Mouse (Mus musculus) left cerebral cortex, adult 8-10 months (tissue): ENCODE measurements around the gene Mgll. TPM values are rescaled to one million over a fixed set of nuclear protein-coding genes. Genes with fewer than 3 reads are reported as not detected.

Source experiments
- DNase-seq, 2 experiments: peaks; one replicate each; pipeline ENCODE4 v3.0.0; 2022; ENCODE audit warnings: low spot score in 2 of 2
- total RNA-seq, 4 experiments: library from RNA; stranded (reverse); gene quantifications; 2 replicates each; pipeline ENCODE4 v1.2.4; 2022

Gene Mgll
- total RNA-seq, 4 experiments from 2014 or later = 167 to 184 (median 176) TPM

DNA sequence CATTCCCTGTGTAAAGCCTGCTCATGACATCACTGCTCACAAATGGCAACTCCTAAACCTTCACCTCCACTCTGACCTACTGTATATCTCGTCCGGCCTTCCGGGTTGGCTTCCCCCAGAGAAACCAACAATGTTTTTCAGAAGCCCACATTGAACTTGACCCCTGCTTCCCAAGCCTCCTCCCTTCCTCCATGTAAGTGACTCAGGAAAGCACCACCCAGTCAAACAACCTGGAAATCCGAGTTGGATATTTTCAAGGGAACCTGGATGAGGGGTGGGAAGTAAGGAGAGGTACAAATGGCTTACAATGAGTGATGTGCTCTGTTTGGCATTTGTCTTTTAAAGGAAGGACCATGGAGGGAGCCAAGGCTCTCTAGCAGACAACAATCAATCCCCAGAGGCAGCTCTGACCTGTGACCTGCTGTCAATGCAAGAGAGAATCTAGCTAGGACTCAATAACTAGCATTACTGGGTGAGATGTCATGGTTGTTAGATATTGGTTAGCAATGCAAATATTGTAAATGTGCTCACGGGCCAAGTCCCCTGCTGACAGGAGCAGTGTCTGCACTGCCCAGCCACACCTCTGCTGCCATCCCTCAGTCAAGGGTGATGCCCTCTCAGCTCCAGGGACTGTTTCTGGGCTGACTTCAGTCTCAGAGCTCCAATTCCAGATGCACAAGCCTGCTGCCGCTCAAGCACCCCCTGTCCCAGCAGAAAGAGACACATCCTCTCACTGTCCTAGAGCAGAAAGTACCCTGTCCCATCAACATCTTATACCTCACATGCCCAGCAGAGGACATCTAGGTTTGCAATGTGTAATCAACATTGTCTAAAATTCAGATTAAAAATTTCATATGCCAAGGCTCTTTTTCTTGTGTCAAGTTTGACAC is 6.8 kb upstream of the Mgll start:
- no peak for DNase-seq

DNA sequence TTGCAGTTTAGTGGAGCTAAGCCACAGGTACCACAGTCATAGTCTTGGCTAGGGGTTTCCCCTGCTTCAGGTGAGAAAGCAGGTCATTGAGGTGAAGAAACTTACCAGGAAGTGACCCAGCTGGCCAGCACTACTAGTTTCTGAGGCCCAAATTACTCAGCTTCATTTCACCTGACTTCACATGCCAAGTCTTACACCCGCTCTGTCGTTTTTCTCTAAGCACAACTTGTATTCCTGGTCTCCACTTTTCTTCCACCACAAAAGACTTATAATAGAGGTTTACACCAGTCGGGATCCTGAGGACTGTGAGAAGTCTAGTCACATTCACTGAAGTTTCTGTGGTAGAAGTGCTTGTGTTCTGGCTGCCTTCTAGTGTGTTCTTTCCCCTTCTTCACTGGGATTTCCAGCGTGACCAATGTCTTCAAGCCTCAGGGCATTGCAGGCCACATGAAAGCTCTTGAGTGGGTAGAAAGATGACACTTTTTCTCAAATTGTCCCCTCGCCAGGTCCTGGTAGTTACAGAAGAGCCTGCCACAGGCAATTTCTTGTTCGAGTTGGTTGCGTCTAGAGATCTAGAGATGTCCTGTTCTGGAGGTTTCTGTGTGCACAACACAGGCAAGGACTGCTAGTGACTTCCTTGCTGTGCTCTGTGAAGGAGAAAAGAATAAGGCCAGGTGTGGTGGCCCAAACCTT is 6.0 kb upstream of the Mgll start:
- no peak for DNase-seq

DNA sequence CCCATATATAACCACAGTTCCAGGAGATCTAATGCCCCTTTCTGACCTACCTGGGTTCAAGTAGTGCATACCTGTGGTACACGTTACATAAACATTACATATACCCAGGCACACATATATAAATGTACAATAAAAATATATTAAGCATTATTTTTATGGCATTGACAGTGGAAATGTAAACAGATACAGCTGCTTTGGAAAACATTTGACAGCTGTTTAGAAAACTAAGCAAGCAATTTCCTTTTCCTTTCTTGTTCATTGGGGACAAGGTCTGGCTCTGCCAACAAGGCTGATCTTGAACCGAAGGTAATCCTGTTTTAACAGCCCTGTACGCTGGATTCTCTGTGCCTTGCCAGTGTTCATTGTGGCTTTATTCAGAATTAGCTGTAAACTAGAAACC is 3.2 kb upstream of the Mgll start:
- DNase-seq = no peak

DNA sequence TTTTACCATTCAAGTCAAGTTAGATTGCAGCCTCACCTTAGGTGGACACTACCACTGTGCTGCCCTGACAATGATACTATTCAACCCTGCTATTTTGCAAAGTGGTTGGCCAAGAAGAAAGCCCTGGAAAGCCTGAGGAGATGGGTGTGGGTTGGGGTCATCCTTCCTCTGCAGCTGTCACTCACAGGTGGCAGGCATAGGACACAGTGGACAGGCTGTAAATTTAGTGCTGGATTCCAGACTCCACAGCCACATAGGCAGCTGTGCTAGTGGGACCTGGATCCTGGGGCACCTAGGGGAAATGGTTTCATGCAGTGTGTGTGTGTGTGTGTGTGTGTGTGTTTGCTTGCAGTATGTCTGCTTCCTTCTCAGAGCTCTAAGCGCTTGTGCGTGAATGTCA is 1.3 kb upstream of the Mgll start:
- no peak for DNase-seq

DNA sequence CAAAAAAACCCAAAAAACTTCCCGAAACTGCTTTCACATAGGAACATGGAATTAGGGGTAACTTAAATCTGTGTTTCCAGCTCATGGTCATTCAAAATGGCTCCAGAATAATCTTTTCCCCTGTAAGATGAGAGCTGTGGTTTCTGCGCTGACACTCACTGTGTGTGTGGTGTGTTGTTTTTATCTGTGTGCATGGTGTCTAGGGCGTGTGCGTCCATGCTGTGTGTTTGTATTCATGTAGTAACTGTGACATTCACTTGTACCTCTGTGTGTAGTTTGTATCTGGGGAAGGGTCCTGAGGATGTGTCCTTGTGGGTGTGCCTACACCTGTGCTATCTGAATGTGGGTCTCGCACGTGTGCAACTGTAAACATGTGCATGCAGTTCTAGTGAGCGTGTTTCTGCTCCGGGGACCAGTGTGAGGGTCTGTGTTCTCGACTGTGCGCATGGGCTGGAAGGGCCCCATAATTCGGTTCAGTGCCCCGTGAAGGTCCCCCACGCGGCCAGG is 353 bp upstream of the Mgll start:
- DNase-seq = no peak

DNA sequence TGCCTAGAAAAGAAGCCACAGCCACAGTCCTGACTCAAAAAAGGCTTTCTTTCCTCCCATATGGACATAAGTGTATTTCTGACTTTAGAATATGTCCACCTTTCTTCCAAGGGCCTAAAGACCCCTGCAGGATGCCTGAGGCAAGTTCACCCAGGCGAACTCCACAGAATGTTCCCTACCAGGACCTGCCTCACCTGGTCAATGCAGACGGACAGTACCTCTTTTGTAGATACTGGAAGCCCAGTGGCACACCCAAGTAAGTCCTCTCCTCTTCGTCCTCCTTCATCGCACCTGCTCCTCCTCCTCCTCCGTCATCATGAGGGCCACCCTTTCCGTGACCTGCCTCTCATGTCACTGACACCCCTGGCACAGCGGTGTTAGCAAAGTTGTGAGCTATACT is 1.4 kb downstream of the Mgll start:
- peak in 1 of 2 experiments; percentile 23 for DNase-seq

DNA sequence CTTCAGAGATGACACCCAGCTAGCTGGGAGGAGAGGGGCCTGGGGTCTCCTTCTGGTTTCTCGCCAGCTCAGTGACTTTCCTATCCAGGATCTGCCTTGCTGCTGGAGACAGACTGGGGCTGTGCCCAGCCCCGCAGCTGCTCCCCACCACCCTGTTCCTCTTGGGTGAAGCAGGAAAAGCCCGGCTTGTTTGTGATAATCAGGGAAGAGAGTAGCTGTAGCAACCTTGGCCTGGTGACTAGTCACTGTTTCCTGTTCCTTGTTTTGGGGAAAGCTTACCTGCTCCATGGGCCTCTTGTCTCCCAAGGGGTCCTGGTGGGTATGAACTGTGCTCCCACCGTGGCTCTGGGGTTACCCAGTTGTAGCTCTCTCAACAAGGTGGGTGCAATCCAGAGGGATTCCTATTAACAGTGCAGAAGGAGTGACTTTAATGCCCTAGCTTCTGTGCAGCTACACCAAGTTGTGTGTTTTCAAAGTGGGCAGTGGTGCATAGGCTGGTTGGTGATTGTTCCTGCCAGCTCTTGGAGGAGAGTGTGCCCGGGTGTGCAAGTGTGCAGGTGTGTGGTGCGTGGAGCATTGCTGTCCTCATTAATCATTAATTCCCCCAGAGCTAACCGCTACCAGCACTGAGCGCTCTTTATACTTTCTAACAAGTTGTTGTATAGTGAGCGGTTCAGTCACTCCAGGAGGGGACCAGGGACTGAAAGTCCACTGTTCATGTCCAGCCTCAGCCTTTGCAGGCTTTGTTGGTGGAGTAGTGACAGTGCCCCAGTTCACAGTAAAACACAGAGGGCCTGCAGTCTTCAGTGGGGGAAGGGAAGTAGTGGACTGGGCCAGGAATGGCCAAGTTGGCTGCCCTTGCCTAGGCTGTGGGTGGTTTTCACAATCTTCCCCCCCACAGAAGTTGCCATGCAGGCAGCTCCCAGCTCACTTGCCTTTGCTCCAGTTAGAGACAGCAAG is 2.3 kb downstream of the Mgll start:
- DNase-seq = peak in 1 of 2 experiments; percentile 72

DNA sequence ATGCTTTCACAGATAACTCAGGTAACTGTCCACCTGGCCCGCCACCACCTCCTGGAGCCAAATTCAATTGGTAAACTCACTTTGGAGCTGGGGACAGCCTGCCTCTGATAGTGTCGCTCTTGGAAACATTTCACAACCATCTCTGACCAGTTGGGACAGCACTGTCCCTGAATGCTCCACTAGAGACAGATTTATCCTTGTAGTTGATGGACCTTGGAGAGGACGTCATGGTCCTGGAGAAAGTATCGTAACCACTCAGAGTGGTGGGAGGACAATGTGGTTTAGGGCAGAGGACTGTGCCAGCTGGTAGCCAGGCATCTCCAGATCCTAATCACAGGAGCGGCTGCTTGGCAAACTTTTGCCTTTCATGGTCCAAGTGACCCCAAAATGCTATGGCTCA is 3.3 kb downstream of the Mgll start:
- DNase-seq = no peak

DNA sequence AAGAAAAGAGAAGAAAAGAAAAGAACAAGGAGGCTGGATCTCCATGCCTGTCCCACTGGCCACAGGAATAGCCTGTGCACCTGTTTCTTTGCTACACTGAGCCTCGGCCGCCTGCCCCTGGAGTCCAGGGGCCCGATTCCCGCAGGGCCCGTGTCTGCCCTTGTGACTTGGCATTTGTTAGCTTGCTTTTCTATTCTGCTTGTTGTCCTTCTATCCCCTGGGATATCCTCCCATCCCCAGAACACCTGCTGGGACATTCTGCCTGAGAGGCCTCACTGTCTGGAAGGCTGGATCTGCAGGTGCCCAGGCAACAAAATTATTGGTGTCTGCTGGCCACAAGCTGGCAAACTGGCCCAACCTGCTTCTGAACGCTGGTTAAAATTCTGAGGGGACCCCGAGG is 3.8 kb downstream of the Mgll start:
- no peak for DNase-seq

DNA sequence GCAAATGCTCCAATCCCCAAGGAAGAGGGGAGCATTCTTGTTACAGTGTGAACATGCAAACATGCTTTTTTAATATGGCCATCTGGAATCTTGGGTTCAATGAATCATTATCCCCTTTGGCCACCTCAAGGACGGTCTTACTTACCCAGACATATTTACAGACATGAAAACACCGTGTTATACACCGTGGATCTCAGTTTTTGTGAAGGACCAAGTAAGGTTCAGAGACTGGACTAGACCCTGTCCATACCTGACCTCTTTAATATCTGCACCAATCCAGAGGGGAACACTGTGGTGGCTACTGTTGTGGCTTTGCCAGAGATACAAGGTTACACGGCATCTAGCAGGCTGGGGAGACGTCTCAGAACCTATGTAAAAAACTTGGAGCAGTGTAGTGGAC is 4.3 kb downstream of the Mgll start:
- no peak for DNase-seq

DNA sequence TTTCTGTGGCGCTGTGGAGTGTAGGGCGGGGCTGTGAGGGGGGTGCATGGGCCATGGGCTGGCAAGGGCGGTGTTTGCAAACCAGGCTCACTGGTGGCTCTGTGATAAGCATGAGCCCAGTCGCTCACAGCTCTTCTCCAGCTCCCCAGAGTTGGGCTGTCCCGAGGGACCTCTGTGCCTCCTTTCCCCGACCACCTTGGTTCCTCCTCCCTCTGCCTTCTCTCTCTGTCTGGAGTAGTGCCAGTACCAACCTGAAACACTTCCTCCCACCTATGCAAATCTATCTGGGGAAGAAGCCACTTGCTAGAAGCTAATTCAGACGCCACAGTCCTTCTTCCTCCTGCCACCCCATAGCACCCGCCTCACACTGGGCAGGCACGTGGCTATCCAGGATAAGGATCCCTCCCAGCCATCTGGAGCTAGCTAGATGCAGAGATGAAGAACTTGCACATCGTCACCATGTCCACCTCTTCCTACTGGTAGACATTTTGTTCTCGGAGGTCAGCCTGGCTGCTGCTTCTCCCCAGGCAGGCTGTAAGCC is 7.1 kb downstream of the Mgll start:
- peak in 1 of 2 experiments; percentile 82 for DNase-seq

DNA sequence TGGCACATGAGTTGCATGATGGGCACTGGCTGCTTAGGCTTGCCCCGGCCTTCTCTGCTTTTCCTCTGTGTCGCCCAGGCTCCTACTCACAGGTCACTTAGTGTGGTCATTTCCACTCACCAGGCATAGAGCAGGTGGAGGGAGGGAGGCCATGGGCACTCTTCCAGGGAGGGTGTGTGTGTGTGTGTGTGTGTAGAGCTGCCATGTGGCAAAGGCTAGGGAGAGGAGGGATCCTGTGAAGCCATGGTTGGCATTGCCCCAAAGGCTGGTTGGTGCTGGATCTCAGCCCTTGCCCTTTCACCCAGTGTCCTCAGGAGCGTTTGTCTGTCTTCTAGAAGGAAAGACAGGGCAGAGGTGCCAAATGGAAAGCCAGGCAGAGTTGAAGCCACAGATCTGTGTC is 7.8 kb downstream of the Mgll start:
- no peak for DNase-seq

DNA sequence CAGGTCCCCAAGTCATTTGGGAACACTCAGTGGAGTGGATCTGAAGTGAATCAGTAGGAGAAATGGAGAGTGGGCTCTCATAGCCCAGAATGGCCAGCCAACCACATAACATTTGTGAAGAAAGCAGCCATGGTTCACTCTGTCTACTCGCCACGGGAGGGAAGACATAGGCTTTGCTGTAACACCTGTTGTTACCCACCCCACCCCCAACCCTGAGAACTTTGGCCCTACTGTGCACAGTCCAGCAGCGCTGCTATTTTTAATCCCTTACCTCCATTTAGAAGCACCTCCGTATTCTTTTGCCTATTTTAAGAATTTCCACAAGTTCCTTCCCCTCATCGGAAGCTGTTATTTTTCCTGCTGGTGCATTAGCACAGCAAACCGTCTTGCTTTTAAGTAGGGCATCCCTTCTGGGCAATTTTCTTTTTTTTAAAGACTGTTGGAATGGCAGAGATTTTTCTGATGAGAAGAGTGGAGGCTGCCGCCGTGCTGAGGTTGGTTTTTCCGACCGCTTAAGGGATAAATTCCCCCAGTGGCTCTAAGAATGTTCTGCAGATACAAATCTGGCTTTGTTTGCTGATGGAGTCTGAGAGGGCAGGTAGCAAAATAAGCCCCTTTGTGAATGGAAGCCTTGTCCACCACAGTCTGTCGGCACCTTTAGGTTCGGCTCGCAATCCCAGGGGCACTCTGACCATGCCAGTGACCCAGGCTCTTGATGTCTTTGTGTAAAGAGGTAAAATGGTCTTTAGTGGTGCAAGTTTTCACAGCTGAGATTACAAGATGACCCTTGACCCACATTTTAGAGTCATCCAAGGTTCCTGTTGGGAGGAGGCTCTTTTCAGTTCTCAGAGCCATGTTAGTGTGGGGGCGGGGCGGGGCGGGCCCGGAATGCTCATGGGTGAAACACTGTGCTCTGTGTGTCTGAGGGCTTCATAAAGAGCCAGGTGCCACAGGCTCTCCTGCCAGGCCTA is 8.7 kb downstream of the Mgll start:
- DNase-seq = no peak

DNA sequence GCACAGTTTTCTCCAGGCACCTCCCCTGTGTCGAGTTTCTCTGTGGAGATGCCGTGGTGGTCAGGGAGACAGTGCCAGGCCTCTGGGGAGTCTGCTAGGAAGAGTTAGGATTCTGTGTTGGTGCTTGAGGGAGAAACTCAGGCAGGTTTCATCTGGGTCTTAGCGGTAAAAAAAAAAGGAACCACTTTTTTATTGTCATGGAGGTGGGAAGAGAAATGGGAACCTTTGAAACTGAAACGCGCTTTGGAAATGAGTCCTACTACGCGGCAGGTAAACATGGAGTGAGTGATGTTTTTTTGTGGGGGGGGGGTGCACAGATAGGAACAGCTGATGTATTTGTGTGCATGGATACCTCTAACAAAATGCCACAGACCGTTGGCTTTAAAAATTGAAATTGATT is 12.1 kb downstream of the Mgll start:
- no peak for DNase-seq

DNA sequence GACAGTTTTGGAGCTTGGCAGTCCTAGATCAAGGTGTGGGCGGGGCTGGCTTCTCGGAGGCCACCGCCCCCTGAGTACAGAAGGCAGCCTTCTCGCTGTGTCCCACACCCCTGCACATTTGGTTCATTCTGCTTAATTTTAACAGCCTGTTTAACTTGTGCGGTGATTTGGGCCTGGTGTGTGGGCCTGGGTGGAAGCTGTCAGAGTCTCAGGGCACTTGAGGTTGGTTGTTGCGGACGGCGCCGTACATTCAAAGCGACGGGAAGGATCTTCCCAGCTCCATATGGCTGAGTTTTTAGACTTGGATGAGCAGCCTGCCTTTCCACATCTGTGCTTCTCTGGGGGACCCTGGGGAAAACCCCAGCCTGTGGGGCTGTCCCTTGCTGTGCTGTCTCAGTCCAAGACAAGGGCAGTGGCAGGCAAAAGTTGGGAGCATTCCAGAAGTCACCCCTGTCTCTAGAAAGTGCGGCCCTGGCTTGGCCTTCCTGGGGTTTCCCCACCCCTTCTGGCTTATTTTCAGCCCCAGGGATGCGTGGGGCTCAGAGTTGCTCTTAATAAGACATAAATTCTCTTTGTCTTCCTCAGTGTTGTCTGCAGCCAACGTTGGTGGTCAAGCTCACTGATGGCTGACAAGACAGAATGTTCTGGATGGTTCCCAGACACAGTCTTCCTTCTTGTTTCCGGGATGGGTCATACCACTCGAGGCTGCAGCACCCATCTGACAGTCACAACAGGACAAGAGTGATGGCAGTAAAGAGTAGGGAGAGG is 12.7 kb downstream of the Mgll start:
- DNase-seq = peak in 1 of 2 experiments; percentile 82

DNA sequence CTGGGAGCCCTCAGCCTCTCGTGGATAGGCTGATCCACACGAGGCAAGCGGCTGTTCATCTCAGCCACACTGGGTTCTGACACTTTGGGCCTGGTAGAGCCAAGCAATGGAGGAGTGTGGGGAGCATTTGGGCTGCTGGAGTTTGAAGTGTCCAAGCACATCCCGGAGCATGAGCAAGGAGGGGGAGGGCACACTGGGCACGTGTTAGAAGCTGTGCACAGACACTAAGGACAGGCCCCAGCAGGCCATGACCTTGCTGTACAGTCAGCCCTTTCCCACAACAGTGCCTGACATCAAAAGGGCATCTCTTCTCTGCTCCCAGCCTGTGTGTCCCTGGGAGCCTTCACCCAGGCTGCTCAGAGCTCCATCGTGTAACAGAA is 13.3 kb downstream of the Mgll start:
- DNase-seq = no peak

DNA sequence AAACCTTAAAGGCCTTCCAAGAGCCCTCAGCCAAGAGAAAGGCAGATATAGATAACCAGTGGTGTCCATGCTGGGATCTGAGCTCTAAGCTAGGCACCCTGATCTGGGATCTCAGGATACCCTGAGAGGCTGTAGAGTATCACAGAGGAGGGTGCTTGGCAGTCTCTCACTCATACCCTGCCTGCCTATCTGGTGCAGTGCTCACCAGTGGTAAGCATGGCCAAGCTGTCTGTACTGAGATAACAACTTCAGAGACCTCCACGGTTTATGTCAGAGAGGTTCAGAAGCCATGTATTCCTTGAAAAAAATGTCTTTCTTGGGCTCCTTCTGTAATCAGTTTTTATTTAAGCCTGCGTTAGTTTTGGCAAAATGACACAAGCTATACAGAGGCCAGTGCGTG is 16.8 kb downstream of the Mgll start:
- DNase-seq = no peak

DNA sequence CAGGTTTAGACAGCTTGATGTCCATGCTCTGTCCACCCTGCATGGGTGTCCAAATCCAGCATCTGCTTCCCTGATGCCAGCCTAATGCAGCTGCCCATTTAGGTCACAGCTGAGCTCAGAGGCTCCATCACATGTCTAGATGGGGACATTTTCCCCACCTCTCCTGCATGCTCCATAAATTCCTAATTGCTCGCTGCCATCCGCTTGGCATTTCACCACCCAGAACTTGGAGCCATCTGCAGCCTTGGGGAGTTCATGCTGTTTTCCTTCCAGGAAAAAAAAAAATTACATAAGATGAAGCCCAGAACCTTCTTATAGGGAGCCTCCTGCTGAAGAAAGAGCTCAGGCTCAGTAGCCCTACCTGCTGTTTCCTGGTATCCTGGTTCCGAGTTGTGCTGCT is 17.6 kb downstream of the Mgll start:
- no peak for DNase-seq

DNA sequence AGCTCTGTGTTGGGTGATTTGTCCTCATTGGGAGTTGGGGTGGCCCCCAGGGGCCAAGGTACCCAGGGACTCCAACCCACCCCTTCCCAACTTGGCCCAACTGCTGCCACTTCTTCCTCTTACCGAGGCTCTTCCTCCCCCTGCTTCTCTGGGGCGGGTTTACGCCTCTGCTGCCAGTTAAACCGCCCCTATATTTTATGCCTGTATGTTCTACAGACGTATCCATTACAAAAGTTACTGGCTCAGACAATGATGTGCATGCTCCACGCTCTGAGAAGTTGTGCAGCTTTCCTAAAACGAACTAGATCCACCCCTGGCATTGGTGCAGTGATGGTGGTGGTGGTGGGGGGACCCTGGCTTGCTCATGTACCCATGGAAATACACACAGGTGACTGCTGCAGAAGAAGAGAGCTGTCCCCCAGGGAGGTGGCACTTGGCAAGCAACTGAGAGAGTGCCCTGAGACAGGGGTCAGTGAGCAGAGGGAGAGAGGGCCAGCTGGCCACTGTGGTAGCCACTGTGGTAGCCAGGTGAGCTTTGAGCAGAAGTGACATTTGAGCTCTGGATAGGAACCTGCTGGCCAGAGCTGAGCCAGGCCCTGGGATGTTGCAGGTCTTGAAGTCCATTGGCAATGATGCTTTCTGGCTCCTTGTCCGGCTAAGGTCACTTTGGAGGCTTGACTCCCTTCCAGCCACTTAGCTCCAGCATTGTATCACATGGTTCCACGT is 18.2 kb downstream of the Mgll start:
- DNase-seq = no peak
